Mouse (Mus musculus) brain, embryonic 18.5 days (tissue): ENCODE results near the gene Gnao1.

ENCODE experiments used
- DNase-seq: peaks from one replicate; pipeline ENCODE4 v3.0.0-alpha.2; 2012; ENCODE audit warnings: low read depth, low spot score

Gene Gnao1

DNA sequence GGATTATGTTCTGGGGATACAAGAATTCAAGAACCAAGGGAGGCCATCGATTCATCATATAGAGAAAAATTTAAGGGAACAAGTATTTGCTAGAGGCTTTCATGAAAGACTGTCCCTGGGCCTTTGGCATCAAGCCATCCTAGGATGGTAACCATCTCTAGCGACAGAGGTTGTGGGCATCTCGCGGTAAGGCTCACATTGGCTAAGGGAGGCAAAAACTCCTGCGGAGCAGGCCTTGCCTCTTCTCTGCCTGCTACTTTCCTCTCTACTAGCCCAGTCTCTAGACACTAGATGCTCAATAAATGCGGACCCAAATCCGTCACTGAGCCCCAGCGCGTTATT, at the start of gene Gnao1:
Gene Gnao1, plus strand, starts transcription at position 281 of the 342 bp plus-strand sequence.
- no peak for DNase-seq

DNA sequence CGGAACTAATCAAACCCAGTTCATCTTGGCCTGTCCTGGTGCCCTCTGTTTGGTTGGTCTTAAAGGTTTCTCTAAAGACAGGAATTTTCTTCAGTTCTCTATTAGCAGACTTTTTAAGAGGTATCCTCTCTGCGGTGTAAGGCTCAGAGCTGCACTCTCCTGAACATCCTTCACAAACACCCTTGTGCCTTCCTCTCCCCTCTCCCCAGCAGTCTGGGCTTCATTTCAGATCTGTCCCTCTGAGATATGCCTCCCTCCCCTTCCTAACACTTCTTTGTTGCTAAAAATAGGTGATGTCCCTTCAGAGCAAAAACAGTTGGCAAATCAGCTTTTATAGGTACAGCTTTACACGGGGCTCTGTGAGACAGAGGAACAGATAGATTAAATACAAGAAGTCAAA, 32.2 kb upstream of the Gnao1 start:
- DNase-seq = no peak

DNA sequence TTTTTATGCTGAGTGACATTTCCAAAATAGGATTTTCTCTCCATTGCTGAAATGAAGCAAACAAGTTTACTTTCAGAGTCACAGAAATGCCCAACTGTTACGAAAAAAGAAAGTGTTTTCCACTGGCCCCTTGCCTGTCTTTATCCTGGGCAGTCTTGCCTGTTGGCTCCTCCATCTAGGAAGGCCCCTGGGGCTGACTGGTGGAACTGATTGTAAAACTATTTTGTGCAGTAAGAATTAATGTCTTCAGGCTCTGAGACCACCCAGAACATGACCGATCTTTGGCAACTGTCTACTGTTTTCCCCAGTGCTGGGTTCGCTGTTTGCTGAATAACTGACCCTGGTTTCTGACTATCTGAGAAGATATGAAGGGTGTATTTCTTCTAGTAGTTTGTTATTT, 540 bp upstream of the Gnao1 start:
- no peak for DNase-seq

DNA sequence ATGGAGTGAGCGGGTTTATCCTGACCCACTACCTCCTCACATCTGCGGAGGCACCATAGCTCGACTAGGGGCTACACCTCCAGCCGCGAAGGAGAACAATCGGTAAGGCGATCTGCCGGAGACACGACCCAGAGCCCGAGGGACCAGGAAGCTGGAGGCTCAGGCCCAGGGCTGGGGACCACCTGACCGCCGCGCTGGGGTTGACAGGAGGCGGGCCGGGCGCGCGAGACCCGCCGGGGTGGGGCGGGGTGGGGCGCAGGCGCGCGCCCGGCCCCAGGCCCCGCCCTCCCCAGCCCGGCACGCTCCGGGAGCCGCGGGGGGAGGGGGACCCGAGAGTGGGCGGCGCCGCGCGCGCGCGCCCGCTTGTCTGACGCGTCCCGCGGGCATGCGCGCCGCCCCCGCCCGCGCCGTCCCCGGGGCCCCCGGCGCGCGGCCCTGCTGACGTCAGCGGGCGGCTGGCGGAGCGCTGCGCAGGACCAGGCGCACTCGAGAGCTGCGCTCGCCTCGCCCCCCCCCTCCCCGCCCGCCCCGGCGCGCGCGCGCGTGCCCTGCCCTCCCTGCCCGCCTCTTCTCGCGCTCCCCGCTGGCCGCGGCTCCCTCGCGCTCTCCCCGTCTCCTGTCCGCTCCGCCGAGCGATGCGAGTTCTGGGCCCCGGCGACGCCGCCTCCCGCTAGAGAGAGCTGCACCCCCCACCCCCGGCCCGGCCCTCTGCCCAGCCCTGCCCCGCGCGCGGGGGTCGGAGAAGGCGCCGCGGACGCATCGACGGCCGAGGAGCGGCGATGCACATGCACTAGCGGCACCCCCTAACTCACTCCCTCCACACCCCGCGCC, 477 bp downstream of the Gnao1 start:
- peak; percentile 83 for DNase-seq

DNA sequence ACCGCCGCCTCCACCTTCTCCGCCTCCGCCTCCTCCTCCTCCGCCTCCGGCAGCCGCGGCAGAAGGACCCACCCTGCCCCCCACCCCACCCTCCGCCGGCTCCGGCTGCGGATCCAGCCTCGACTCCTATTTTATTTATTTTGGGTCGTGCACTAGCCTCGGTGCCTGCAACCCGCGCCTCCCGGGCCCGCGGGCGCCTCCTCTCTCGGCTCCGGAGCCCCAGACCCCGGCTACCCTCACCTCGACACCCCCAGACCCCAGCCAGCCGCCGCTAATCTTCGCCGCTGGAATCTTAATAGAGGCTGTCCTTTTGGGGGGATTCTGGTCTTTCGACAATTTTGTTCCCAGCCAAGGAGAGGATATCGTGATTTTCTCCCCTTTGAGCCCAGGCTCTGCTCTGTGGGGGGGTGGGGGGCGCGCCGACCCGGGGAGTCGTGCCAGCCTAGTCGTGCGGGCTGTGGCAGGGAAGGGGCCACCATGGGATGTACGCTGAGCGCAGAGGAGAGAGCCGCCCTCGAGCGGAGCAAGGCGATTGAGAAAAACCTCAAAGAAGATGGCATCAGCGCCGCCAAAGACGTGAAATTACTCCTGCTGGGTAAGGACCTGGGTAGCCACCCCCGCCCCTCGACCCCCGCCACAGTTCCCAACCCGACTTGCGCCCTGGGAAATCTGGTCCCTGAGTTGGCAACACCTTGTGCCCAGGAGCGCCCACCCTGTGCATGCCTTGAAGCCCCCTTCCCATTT, 1.3 kb downstream of the Gnao1 start:
- no peak for DNase-seq

DNA sequence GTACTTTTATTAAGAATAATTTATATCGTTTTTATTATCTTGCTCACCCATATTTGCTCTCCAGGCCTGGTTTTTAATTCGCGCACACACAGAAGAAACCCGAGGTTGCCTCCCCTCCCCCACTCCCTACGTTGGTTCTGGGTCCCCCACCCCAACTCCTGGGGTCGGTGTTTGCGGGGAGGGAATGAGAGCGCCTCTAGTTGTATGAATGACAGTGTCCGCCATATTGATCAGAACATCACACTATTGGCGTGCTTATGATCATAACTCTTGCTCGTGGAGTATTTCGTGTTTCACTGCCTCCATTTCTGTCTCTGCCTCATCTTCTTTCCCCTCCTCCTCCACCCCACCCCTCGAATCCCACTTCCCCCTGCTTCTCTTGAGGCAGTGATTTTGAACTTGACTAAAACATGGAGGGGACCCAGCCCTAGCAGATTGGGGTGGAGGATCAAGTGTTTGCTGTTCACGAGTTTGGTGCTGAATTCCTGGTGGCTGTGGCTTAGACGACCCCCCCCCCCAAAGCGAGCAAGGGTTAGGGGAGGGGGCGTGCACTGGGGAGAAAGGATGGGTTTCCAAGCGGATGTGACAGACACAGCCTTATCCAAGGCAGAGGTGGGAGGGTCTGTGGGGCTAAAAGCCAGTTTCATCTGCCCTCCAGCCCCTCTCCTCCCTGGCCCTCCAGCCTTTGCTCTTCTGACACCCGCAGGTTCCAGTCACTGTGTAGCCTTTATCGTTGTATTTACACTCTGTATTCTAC, 2.1 kb downstream of the Gnao1 start:
- no peak for DNase-seq

DNA sequence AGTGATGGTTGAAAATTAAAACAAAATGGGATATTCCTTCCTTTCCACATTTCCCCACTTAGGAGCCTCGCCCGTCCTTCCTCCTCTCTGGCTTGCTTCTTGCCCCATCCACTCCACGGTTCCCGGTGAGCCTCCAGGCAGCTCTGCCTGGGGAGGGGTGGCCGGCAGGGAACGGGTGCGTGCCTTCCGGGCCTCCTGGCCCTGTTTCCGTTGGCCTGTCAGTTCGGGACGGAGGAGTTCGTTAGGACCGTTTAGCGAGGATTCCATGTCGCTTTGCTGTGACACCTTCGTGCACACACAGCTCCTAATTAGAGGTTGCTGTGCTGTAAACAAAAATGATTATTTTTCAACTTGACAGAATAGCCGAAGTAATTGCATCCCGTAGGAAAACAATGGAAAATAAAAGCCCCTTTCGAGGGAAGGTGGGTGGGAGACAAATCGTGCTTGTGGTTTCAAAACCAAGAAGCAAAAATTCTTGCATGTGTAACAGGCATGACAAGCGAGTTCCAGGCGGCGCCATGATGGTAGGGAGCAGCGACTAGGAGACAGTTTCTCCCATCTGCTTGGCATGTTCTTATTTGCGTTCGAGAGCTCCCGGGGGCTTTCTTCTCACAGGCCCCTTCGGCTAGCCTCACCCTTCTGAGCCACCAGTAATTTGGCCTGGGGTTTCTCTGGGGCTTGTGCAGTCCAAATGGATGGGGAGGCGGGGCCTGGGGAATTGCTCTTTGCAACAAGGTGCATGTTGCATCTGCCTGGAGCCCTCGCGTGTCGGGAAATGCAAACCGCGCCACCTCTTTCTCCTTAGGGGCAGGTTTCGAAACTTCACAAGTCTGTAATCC, 3.0 kb downstream of the Gnao1 start:
- no peak for DNase-seq

DNA sequence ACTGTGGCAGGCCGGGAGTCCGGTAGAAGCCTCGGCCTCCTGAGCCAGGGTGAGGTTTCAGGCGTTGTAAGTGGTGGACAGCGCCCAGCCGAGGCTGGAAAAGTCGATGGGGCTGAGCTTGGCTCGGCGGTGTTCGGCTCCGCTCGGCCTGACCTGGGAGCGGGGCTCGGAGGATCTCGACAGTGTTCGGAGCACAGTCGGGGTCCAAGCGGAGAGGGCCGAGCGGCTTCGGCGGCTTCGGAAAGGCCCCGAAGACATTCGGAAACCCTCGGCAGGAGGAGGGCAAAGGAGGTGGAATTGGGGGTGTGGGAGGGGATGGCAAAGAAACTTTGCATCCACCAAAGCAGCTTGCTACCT, 3.6 kb downstream of the Gnao1 start:
- peak; percentile 62 for DNase-seq

DNA sequence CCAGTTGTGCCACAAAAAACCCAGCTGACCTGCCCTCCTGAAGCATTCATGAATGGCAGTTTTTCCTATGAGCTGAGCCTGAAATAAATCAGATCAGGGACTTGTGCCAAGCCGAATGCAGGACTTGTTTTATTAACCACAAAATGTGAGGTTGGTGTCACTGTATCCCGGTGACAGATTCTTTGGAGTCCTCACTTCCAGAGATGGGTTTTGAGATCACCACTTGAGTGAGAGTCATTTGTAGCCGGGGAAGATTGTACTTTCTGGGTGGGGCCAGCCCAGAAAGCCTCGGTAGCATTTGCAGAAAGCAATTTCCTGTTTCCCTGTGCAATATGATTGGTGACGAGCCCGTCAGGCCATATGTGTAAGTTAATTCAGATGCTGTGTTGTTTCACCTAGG, 4.5 kb downstream of the Gnao1 start:
- no peak for DNase-seq

DNA sequence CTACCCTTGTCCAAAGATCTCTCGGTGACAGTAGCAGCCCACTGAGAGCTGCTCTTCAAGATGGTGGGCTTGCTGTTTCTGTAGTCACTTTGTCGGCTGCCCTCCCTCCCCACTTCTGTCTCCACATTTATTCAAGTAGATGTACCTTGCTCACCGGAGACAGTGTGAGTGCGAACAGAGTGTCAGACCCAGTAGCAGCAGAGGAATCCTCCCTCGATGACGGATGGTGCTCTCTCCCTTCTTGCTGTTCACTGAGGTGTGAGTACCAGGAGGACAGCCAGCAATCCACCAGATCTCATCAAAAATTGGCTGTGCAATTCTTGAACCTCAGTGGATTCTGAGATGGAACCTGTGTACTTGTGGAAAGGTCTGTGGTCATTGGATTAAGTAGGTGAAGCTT, 6.5 kb downstream of the Gnao1 start:
- no peak for DNase-seq

DNA sequence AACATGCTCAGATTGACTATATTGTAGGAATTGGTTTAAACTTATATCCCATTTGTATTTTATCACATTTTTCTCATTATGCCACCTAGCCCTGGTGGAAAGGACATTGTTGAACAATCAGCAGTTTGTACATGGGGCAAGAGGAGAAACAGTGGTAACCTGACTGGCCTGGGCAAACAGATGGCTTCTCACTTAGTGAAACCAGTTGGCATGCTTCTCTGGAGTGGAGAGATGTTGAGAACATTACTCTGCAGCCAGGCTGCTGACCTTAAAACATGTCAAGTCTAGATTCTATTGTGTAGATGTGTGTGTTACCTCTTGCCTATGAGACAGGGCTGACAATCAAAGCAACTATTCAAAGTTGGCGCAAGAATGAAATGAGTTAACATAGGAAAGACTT, 7.6 kb downstream of the Gnao1 start:
- no peak for DNase-seq

DNA sequence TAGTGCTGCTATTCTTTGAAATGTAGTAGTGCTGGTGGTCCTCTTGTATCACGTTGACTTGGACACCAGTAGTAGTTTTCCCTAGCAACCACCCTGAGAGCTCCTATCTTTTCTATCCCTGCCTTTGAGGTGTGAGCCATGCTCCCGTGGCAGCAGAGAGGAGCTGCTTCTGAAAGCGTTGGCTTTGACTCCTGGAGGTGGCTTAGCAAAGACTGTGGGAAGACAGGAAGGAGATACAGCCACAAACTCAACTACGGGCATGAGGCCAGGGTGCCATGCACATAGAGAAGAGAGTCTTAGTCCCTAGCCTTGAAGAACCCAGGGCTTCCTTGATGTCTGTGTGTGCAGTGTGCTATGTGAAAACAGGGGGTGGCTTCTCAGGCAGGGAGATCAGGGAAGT, 10.2 kb downstream of the Gnao1 start:
- DNase-seq = no peak

DNA sequence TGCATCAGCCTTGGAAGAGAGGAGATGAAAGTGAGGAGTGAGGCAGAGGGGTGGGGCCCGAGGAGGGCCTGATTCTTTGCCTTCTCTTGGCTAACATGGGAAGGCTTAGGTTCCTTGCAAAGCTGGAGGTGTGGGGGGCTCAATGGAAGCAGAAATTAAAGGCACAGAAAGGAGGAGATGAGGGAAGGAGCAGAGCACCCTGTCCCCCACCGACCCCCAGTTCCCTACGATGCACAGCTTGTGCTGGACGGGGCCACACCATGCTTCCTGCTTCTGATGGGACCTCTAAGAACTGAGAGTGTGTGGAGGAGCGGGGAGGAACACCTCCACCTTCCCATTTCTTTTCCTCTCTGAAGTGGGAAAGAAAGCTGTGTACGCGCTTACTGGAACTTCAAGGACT, 11.6 kb downstream of the Gnao1 start:
- no peak for DNase-seq

DNA sequence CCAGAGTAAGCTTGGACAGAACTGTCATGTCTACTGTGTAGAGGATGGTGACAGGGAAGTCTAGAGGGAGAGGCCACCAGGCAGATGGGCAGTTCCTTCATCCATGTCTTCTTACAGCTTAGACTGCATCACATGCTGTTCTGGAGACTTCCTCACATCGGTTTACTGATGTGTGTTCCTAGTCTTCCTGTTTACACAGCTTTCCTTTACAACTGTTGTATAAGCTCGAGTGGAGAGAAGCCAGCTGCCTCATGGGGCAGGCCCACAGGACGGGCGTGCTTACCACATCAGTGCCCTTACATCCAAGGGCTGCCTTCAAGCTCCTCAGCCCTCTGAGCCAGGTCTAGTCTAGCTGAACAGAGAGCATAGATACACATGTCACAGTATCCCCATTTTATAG, 15.6 kb downstream of the Gnao1 start:
- DNase-seq = no peak

DNA sequence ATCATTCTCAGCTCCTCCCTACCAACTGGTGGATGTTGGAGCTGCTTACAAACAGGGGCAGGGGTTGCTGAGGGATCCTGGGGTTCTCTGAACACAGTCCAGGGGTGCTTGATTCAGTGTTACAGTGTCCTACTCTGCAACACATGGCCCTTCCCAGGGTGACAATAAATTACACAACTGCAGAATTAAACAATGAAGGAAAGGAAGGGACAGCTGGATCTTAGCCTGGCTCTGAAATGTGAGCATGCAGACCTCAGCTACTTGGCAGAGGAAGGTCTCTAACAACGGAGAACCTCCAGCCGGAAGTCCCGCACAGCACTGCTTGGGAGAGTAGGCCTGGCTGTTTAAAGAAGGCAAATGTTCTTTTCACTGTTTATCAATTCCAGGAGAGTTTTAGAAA, 20.9 kb downstream of the Gnao1 start:
- no peak for DNase-seq

DNA sequence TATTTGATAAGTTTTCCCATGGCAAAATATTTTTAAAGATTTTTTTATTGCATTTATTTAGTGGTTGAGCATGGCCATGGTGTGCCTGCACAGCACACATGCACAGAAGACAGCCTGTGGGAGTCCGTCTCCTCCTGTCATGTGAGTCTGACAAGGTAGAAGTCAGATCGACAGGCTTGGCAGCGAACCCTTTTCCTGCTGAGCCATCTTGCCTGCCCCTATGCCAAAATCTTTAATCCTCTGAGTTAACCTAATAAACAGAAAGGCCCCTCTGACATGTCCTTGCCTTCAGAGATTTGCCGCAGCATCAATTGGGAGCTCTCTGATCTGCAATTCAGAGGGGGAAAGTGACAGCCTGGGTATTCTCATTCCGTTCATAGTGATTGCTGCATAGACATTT, 26.0 kb downstream of the Gnao1 start:
- DNase-seq = no peak

DNA sequence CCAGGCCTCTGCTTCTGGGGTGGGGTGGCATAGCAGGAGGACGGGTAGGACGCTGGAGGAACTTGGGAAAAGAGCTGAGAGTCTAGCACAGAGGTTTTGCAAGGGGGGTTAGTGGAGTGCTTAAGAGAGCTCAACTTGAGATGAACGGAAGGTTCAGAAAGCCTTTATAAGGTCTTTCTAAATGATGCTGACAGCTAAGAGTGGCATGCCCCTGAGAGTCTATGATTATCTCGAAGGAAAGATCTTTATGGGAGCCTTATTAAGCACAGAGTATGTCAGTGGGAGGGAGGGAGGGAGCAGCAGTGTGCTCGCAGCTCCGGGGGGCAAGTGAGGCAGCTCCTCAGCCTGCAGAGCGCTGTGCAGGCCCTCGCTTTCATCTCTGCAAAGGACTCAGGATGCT, 29.3 kb downstream of the Gnao1 start:
- no peak for DNase-seq

DNA sequence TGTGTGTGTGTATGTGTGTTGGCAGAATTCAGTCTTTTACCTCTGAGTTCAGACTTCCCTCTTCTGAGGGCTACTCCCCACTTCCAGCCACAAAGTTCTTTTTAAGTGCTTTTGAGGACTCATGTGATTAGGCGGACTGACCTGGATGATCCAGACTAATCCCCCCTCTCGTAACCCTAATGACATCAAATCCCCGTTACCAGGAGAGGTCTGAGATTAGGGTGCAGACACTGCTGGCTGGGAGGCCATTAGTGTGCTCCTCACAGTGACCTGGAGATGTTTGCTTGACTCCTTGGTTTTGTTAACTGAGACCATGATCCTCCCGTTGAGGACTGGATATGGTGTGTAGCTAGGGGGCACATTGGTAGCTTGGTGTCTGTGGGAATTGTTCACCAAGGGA, 30.7 kb downstream of the Gnao1 start:
- no peak for DNase-seq

DNA sequence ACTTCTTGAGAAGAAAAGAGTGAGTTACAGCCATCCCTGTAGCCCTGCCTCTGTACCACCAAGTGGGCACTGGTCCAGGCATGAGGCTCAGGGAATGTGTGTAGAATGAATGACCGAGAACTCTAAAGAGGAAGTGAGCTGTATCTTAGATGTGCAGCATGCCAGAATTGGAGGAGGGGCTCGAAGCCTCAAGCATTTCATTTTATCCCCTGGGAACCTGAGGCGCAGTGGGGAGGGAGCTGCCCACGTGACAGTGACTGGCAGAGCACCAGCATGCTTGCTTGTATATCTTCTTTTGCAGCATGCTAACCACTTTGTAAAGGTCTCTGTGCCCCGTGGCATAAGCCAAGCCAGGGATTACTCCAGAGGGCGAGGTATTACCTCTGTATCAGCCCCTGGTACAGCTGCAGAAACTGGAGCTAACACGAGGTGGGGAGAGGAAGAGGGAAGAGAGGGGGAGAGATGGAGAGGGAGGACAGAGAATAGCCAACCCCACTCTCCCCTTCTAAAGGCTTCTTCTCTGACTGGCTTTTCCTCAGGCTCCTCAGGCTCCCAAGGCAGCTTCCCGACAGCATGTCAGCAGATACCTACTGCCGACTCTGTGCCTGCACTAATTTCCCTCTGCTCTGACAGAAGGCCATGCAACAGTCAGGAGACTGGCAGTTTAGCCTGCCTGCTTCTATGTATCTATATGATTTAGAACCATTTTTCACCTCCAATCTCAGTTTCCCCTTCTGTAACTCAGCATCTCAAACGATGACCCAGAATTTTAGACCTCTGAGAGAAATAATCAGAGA, 31.4 kb downstream of the Gnao1 start:
- no peak for DNase-seq

DNA sequence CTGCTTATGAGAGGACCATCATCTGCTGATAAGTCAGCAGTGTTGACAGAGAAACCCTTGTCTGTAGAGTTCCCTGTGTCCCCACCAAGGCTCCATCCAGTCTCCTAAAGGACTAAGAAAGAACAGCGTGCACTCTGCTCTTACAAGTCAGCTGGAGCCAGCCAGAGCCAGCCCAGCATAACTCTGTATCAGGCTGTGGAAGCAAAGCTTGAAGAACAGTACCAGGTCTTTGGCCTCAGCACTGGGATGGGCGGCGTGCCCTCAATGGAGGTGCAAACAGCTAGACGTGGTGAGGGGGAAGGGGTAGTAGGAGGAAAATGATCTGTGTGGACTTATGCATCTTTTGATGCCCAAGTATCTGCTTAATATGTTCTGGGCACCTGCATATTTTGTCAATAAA, 32.8 kb downstream of the Gnao1 start:
- no peak for DNase-seq
